Mouse (Mus musculus): ENCODE data around the gene Pm20d1.

Pm20d1 gene

DNA sequence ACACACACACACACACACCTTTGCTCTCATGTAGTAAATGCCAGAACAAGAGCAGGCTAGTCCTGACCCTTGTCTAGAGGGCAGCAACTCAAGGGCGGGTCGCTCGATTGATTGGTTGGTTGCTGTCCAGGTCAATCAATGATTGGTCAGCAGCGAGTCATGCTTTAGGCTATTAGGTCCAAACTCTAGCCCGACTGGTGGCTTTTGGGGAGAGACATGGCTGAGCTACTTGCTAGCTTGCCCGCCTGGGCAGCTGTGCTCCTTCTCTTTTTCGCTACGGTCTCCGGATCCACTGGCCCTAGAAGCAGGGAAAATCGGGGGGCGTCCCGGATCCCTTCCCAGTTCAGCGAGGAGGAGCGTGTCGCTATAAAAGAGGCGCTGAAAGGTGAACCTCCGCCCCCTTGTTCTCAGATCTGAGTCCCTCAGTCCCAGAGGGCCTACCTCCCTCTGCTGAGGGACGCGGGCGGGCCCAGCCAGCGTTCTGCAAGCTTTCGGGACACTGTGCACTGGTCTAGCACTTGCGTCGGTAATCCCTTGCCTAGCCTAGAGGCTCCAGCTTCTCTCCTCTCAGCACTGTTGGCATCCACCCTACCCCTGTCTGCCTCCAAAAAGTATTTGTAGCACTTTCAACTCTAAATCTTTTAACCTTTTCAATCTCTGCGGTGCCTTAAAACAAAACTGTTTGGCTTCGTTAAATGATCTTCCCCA, at the start of gene Pm20d1:
Pm20d1 (plus strand) TSS at position 180 of the 708 bp plus-strand sequence.
- peak; percentile 88 for DNase-seq (ENCODE audit: low read depth, low spot score)

DNA sequence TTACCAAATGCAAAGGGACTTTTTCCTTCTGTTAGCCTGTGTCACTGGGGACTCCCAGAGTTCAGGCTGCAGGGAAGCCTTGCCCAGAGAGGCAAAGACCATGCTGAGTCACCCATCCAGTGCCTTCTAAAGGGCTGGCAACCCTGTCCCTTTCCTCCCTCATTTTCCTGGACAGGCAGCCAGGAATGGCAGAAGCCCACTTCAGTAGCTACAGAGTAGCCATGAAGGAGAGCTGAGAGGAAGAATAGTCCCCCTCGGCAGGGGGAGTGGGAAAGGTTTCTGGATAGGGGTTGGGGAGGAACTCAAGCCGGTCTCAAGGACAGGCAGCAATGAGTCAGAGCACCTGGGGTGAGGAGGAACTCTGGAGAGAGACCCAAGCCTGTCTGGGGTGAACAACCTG, 49.4 kb upstream of the Pm20d1 start:
- no peak for DNase-seq (ENCODE audit: low read depth, low spot score)

DNA sequence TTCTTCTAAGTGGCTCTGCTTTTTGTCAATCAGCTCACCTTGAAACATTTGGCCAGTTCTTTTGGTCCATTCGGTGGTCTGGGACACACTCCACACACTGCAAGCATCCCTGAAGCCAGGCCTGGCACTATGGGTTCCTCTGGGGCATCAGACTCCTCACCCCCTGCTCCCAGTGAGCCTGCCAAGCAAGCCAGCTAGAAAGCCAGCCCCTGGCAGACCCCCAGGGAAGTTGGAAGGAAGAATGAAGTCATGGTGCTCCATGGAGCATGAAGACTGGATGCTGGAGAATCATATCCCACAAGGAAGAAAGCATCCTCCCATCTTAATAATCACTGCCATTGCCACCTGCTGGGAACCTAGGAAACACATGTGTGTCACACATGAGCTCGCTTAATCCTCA, 48.5 kb upstream of the Pm20d1 start:
- no peak for DNase-seq (ENCODE audit: low read depth, low spot score)

DNA sequence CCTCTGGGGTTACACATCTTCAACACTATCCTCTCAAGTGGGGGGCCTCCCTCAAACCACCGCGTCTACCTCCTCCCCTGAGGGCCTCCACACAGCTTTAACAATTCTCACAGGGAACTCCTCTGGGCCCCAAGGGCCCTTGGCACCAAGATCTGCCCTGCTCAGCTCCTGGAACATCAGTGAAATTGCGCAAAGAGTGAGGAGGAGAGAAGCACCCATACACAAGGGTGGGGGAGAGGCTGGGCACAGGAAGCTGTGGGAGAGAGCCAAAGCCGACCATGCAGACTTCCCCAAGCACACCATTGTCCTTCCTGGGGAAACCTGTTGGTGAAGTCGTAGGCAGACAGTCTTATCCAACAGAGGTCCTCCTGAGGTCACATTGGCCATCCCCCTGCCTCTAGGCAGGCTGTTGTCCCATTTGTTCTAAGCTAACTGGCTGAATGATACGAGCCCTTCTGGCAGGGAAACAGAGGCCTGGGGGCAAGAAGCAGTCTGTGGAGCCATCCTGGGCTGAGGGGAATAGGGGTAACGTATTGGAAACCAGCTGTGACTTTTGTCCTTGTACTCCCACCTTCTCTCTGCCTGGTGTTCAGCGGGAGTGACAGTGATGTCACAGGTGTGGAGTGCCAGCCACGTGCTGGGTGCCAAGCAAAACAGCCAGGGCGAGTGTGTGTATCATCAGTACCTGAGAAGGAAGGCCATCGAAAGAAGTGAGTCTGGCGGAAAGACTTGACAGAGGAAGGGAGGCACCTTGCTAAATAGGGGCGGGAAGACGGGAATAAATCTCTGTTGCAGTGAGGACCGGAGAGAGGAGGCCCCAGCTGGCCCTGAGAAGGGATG, 47.3 kb upstream of the Pm20d1 start:
- no peak for DNase-seq (ENCODE audit: low read depth, low spot score)

DNA sequence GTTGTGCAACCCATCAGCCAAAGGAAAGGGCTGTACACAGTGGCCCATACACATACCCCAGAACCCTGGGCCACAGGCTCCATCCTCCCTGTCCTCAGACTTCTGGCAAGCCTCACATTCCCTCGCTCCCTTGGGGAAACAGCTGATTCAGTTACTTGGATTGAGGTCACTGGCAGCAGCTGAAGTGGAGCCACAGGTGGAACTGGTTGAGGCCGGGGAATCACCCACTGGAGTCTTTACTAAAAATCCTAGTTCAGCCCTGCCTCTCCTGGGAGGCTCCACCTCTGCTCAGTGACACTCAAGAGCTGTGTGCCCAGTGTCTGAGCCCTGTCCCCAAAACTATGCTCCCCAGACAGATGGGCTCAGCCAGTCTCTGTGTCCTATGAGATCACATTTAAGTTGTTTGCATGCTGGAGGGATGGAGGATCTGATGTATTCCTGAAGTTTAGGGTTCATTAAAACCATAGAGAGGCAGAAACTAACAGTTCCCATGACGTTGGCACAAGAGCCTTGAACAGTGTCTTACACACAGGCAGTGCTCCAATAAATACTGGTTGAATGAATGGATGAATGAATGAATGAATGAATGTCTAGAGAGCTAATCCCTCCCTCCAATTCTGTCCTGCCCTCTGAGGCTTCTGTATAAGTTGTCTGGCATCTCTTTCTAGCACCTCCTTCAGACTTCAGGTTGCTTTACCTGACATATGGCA, 45.8 kb upstream of the Pm20d1 start:
- DNase-seq (ENCODE audit: low read depth, low spot score), result no peak

DNA sequence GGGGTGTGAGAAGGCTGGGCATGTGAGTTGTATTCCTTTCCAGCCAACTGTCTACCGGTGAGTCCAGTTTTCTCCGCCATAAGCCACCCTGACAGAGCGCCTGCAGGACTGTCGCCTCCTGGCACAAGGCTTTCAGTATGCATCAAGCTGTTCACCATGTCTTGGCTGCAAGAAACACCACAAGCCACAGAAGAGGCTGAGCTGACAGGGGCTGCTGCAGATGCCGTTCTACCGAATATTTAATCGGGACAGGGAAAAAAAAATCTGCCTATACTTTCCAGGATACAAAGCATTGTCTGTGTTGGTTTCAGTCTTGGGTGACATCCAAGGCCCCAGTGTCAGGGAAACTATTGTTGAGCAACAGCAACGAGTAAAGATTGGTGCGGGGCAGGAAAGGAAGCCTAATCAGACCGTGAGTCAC, 45.3 kb upstream of the Pm20d1 start:
- no peak for DNase-seq (ENCODE audit: low read depth, low spot score)

DNA sequence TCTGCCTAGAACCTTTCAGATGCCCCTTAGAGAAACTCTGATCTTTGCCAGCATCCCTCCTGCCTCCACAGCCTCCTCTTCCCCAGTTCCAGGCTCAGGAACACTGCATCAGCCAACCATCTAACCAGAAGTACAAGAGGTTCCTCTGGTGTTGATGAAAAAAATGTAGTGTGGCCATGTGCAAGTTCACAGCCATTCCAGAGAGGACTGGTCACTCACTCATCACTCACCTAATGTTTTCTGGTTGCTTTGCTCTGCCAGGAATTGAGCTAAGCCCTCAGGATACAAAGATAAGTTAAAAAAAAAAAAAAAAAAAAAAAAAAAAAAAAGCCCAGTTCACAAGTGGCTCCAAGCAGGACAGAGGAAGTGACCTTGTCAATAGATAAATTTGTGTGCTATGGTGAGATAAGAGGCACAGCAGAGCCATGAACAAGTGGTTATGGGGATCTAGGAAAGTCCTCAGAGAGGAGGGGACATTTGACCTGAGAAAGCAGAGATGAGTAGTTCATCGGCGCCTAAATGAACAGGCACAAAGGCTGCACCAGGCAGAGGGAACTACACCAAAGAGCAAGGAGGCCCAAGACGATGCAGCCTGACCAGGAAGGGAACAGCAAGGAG, 42.9 kb upstream of the Pm20d1 start:
- DNase-seq (ENCODE audit: low read depth, low spot score), result no peak

DNA sequence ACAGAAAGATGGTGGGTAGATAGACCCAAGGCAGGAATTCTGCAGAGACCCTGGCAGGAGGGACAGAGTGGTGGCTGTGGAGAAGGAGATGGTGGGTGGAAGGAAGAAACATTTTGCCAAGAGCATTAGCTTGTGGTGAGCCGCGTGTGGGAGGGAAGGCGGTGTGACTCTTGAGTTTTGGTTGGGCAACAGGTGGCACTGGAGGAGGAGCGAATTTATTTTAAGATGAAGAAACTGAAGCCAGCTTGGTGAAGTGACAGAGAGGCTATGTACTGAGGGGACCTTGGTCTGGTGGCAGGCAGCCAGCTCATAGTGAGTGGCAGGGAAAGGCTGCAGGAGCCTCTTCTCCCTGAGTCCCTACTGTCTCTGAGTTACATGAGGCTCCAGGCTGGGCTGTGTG, 42.3 kb upstream of the Pm20d1 start:
- DNase-seq (ENCODE audit: low read depth, low spot score), result no peak

DNA sequence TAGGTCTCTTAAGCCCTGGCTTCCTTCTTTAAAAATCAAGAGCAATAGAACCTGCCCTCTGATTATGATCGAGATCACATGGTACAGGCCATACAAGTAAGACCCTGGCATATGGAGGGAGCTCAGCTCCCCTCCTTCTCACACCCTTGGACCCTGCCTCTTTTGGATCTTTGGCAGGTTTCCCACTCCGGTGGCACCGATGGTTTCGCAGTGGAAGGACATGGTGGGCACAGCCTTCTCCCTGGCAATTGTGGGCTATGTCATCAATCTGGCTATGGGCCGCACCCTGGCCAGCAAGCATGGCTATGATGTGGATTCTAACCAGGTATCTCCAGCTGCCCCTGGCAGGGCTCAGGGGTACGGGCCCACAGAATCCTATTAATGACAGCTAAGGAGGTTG, 40.0 kb upstream of the Pm20d1 start:
- DNase-seq (ENCODE audit: low read depth, low spot score), result no peak

DNA sequence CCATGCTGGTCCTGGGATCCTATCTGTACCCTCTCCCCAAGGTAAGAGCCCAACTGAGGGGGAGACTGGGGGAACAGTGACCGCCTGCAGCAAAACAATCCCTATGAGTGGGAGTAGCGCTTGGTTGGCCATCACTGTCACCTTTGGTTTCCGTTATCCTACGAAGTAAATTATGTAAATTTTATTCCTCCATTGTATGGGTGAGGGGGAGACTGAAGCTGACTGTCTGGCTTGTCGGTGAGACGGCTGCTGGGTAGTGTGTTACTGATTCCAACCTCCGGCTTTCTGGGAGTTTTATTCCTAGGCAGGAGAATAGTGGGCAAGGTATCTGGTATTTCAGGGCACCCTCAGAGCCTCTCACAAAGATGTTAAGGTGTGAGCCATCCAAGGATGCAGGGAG, 38.4 kb upstream of the Pm20d1 start:
- no peak for DNase-seq (ENCODE audit: low read depth, low spot score)

DNA sequence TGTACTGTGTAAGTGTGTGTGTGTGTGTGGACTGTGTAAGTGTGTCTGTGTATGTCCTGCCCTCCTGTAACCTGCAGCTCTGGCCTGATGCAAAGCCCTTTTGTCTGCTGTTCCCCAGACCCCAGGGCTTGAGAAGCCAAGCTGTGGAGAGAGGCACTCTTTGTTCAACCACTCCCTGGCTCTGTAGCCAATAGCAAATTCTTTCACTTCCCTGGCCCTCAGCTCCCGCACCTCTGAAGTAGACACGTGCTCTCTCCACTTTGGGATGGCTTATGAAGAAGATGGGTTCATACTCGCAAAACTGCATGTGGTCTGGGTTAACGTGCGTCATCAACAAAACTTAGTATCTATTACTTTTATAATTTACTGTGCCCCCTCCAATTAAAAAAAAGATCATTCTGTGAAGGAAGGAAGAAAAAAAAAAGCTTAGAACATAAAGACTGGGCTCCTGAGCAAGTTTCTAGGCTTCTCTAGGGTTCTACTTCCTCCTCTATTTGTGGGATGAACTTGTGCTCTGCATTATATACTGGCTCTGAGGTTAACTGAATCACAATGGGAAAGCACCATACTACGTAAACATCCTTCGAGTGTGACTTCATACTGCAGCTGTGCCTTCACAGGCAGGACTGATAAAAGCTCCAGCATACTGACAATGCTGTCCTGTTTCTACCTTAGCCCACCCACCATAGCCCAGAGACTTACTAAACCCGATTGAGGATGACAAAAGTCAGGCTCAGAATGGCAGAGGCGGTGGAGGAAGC, 37.3 kb upstream of the Pm20d1 start:
- no peak for DNase-seq (ENCODE audit: low read depth, low spot score)

DNA sequence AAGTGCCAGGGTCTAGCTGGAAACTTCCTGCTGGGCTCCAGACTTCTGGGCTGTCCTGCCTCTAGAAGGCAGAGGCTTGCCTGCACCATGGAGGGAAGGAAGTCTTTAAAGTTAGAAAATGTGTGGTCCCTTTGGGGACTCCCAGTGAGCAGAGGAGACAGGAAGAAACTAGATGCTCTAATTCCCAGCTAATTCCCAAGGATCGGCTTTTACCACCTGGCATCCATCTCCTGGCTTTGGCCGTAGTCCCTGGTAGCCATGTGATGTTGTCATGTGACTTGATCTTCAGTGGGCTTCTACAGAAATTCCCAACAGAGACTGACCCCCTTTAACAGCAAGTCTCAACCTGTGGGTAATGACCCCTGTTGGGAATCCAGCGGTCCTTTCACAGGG, 36.8 kb upstream of the Pm20d1 start:
- DNase-seq (ENCODE audit: low read depth, low spot score), result no peak

DNA sequence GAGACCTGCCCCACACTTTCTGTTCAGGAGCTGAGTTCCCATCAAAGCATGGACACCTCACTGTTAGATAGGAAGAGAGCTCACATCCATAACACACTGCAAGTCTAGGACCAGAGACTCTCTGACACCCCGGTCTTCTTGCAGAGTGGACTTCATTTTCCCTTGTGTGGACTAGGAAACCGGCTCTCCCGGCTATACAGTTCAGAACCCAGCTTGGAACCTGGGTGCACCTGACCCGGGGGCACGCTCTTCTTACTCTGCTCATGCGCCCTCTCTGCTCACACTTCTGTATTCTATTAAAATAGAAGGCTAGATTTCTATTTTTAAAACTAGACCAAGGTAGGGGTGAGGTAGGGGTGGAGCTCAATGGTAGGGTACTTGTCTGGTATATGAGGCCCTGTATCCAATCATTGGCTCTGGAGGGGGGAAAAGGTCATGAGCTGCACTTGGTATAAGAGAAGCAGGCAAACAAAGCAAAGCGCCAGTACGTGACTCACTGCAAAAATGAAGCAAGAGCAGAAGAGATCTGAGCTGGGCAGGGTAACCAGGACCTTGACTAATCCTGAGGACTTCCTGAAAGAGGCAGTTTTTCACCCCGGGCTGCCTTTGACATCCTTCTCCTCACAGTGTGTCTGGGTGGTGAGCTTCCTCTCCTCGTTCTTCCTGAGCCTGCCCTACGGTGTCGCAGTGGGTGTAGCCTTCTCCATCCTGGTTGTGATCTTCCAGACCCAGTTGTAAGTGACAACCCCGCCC, 35.9 kb upstream of the Pm20d1 start:
- no peak for DNase-seq (ENCODE audit: low read depth, low spot score)

DNA sequence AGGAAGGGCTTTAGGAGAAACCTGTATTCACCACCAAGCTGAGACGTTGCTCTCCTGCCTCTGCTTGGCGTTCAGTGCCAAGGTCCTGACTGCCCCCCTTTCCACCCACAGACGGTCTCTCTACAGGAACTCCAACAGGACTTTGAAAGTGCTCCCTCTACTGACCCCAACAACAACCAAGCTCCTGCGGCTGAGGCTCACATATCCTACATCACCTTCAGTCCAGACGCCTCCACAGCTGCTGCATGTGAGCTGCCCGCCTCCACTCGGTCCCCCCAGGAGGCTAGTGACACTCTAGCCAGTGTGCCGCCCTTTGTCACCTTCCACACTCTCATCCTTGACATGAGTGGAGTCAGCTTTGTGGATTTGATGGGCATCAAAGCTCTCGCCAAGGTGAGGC, 33.5 kb upstream of the Pm20d1 start:
- DNase-seq (ENCODE audit: low read depth, low spot score), result no peak

DNA sequence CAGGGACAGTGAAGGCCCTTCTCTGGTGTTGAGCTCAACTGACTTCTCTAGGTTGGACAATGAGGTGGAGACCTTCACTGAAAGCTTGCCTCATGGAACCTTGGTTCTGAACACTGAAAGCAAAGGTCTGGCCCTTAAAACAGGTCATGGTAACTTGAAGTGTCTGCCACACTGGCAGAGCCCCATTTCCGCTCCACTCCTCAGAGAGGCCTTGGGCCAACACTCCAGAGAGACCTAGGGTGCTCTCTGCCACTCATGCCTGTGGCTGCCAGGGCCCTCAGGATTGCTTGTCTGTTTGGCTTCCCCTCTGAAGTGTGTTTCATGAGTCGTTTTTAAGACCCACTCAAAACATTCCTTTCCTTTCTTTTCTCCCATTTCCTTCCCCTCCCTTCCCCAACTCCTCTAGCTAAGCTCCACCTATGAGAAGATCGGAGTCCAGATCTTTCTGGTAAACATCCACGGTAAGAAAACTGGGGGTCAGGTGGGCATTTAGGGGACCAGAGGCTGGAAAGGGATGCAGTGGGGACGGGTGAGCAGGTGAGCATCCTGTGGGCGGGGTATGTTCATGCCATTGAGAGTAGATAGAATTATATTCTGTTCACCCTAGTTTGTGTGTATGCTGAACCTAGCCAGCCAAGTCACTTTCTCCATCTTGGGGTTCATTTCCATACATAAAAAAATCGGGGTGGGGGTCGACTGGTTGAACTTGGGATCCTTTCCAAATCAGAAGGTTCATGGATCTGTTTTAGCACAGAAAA, 32.4 kb upstream of the Pm20d1 start:
- no peak for DNase-seq (ENCODE audit: low read depth, low spot score)

DNA sequence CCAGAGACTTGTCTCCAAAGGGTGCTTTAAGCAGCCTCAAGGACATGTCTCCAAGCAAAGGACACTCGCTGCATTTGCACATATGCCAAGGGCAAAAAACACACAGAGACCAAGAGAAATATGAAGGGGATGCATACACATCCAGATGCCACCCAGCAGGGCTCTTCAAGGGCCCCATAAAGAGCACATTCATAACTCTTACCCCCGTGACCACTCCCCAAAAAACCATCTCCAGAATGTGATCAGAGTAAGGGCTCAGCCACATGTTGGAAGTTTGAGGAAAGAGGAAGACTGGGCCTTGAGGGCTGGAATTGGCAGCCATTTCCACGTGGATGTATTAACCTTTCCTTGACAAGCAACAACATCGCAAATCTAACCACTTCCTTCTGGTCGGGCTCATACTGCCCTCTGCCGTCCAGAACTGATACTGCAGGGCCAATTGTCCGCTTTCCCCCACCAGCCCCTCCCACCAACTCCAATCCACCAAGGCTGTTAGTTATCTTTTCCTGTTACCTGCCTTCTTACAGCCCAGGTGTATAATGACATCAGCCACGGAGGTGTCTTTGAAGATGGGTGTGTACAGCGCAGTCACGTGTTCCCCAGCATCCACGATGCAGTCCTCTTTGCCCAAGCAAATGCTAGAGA, 31.7 kb upstream of the Pm20d1 start:
- peak; percentile 78 for DNase-seq (ENCODE audit: low read depth, low spot score)

DNA sequence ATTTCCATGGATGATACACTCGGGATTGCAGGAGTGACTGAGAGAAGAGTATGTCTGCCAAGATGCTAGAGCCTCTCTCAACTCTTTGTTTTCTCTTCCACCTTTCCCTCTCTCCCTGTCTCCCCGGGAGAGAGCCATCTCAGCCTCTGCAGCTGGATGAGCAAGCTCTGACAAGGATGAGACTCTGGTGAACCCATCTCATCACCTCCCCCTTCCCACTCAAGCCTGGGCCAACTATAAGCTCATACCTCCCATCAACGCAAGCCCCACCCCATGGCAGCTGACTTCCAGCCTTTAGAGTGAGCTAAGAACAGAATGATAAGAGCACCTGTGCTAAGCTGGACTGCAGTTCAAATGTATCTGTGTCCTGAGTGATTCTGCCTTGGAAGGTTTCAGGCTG, 27.9 kb upstream of the Pm20d1 start:
- DNase-seq (ENCODE audit: low read depth, low spot score), result no peak

DNA sequence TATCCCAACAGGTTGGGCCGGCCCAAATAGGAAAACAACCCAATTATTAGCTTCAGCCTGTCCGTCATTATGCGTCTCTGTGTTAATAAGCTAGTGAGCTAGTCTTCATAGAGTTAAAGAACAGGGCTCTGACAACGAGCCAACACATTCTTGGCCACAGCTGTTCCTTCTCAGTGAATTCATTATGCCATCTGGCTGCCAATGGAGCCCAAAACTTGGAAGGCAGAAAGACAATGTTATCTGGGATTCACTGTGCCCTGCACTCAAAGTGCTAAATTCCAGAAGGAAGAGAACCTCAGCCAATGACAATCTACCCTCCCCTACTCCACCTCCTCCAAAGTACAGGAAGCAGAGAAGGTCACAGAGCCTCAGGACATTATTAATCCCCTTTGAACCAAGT, 26.5 kb upstream of the Pm20d1 start:
- DNase-seq (ENCODE audit: low read depth, low spot score), result no peak

DNA sequence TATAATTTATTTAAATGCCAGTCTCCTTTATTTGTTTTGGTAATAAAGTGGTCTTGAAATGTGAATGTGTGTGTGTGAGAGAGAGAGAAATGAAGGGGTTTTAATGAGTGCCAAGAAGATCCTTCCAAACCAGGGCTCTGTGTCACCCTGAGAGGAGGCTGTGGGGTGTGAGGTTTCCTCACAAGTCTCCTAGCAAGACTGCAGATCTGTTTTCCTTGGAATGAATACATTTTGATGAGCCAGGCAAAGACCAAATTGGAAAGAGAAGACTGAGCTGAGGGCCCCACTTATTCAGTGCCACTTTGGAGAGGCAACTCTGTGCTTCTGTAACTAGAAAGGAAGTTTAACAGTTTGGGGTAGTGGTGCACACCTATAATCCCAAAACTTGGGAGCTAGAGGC, 25.7 kb upstream of the Pm20d1 start:
- no peak for DNase-seq (ENCODE audit: low read depth, low spot score)
